Mouse (Mus musculus) hindbrain, embryonic 14.5 days (tissue): Measurements from ENCODE around the gene Med18. TPM values are rescaled to one million over a fixed set of nuclear protein-coding genes. Genes with fewer than 3 reads are reported as not detected.
A peak's percentile ranks its signal among the peaks of the same experiment; 100 is the strongest.
"Not testable (repeated sequence)": the region's sequence is repeated elsewhere in the genome, so short reads cannot be mapped to it uniquely, and the experiment has no call there.

Source experiments
- ATAC-seq: fragments of 200-750 bp; cut with Nextera tagmentation; 2 replicates; pipeline ENCODE4 v1.8.0; 2017; ENCODE audit warnings: moderate number of reproducible peaks, mild to moderate bottlenecking, moderate TSS enrichment, moderate library complexity; ENCODE audit not compliant: low FRiP score
- DNase-seq: peaks from one replicate; pipeline ENCODE4 v3.0.0-alpha.2; 2015; ENCODE audit warnings: low spot score
- H3K27ac ChIP-seq: fragments of 300-500 bp; sonication (generic); 2 replicates; pipeline ENCODE4 v1.5.1; 2014; ENCODE audit warnings: mild to moderate bottlenecking, moderate library complexity
- H3K27me3 ChIP-seq: fragments of 300-500 bp; sonication (generic); 2 replicates; pipeline ENCODE4 v1.6.1; 2014; ENCODE audit warnings: mild to moderate bottlenecking, low read length, mixed read lengths; ENCODE audit not compliant: control insufficient read depth, insufficient read depth
- H3K36me3 ChIP-seq: fragments of 300-500 bp; sonication (generic); replicated peaks from 2 replicates; pipeline ENCODE4 v1.6.1; 2014; ENCODE audit not compliant: control insufficient read depth, insufficient read depth
- H3K4me1 ChIP-seq: fragments of 300-500 bp; sonication (generic); replicated peaks from 2 replicates; pipeline ENCODE4 v1.6.1; 2014; ENCODE audit warnings: antibody characterized with exemption, low read length, mixed read lengths; ENCODE audit not compliant: control insufficient read depth, insufficient read depth
- H3K4me2 ChIP-seq: fragments of 300-500 bp; sonication (generic); replicated peaks from 2 replicates; pipeline ENCODE4 v1.6.1; 2014; ENCODE audit warnings: mild to moderate bottlenecking, moderate library complexity
- H3K4me3 ChIP-seq: fragments of 300-500 bp; sonication (generic); replicated peaks from 2 replicates; pipeline ENCODE4 v1.5.1; 2014; ENCODE audit warnings: mild to moderate bottlenecking, low read length
- H3K9ac ChIP-seq: fragments of 300-500 bp; sonication (generic); 2 replicates; pipeline ENCODE4 v1.6.1; 2014
- H3K9me3 ChIP-seq: fragments of 300-500 bp; sonication (generic); 2 replicates; pipeline ENCODE4 v1.6.1; 2016; ENCODE audit warnings: low read length; ENCODE audit not compliant: control insufficient read depth
- WGBS: fragments of 180-500 bp; shearing (Covaris S2); extraction: QIAGEN DNeasy Blood & Tissue Kit; methylation state at CpG from one replicate; pipeline ENCODE4 v1.1.7; 2014; 5-methylcytosine and 5-hydroxymethylcytosine counted together
- polyA plus RNA-seq: library from polyadenylated mRNA; unstranded; fragments of >200 nt; fragmentation: Nextera tagmentation; extraction: Ambion mirVana; gene quantifications from 2 replicates; pipeline ENCODE4 v1.2.1, GENCODE M21; 2014

Med18 gene
- polyA plus RNA-seq, 1 experiment from 2014 or later = 10.7 TPM

GRCm38 (mm10) chr4:132413257-132413656 lies 50.5 kb downstream of the Med18 start:
- H3K9ac ChIP-seq, H3K27me3 ChIP-seq, H3K9me3 ChIP-seq, DNase-seq, H3K36me3 ChIP-seq, H3K4me2 ChIP-seq, H3K4me3 ChIP-seq, H3K4me1 ChIP-seq, H3K27ac ChIP-seq, ATAC-seq: not testable (repeated sequence)
- WGBS = 93% methylated on average over 4 of the region's 4 CpGs

DNA sequence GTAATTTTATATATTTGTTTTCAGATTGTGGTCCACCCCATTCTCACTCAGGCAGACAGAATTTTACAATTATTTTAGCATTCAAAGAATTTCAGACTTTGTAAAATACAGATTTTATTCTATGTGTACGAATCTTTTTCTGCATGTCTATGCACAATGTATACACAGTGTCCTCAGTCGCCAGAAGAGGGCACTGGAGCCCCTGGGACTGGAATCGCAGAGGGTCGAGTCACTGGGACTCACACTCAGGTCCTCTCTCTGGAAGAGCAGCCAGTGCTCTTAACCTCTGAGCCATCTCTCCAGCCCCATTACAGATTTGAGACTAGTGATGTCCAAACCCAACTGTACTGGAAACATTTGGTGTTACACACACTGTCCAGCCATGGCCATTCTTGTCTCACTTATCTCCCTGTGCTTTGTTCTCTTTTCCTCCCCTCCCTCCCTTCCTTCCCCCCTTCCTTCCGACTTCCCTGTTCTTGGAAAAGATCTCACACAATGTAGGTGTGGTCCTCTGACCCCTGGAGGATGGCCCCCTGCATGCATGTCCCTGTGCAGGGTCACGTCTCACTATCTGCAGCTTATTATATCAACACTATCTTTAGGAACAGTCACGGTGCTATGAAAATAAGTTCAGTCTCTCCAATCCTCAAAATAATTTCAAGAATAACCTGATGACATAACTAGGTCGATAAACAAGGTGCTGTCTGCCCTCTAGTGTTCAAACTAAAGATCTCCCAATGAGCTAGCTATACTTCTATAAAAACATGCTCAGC lies 52.2 kb downstream of the Med18 start:
- no peak overlapping the region for H3K9ac ChIP-seq
- peak; percentile 71 for DNase-seq
- no peak overlapping the region for H3K4me3 ChIP-seq
- no peaks in the 10 kb centered on the region for H3K27me3 ChIP-seq
- no peak for ATAC-seq
- H3K4me2 ChIP-seq = no peak overlapping the region
- H3K36me3 ChIP-seq = no peaks in the 10 kb centered on the region
- H3K4me1 ChIP-seq = no peaks in the 10 kb centered on the region
- H3K9me3 ChIP-seq = no peaks in the 10 kb centered on the region
- WGBS = 56% methylated on average over 8 of the region's 8 CpGs
- no peak overlapping the region for H3K27ac ChIP-seq

- 88% methylated on average over 4 of the region's 4 CpGs for WGBS
- Histone ChIP-seq H3K4me1 (no peaks in the 10 kb centered on the region), H3K27ac (no peak overlapping the region), H3K36me3 (no peaks in the 10 kb centered on the region), H3K9ac (no peak overlapping the region), H3K4me3 (no peak overlapping the region), H3K27me3 (no peaks in the 10 kb centered on the region), H3K4me2 (no peak overlapping the region), H3K9me3 (no peaks in the 10 kb centered on the region)
- DNase-seq = no peak
- ATAC-seq = no peak
Observed at GRCm38 (mm10) chr4:132409587-132410229, 54.0 kb downstream of the Med18 start.

Other genes starting within 250 kb of the Med18 start
- gene Gmeb1, start 202.3 kb downstream of the Med18 start, polyA plus RNA-seq = 34.7 and 36.7 TPM in 2 replicates
- gene Taf12, start 189.5 kb downstream of the Med18 start, polyA plus RNA-seq = 38.0 and 40.8 TPM in 2 replicates
- gene Rab42, start 160.5 kb downstream of the Med18 start, polyA plus RNA-seq = 0.95 and 1.5 TPM in 2 replicates
- 66.8 and 73.1 TPM in 2 replicates for gene Trnau1ap, start 134.4 kb downstream of the Med18 start, polyA plus RNA-seq
- 20.0 and 22.4 TPM in 2 replicates for gene Rcc1, start 110.3 kb downstream of the Med18 start, polyA plus RNA-seq
- 8.1 and 9.2 TPM in 2 replicates for gene Phactr4, start 41.4 kb downstream of the Med18 start, polyA plus RNA-seq
- gene Sesn2, start 46.6 kb upstream of the Med18 start, polyA plus RNA-seq = 6.7 and 7.1 TPM in 2 replicates
- gene Atpif1, start 69.7 kb upstream of the Med18 start, polyA plus RNA-seq = 1,422 and 1,589 TPM in 2 replicates
- gene Dnajc8, start 71.6 kb upstream of the Med18 start, polyA plus RNA-seq = 126 and 136 TPM in 2 replicates
- 0.43 and 0.67 TPM in 2 replicates for gene Ptafr, start 100.1 kb upstream of the Med18 start, polyA plus RNA-seq
- 10.5 and 11.4 TPM in 2 replicates for gene Eya3, start 175.1 kb upstream of the Med18 start, polyA plus RNA-seq